Mouse (Mus musculus): ENCODE measurements at regions not wholly inside any gene's neighbourhood (a gene's known extent, or its start where the extent isn't known, plus 50 kb on each side); places are given as distances from the start of the nearest gene placed in this dataset.
"Not testable (repeated sequence)": the region's sequence is repeated elsewhere in the genome, so short reads cannot be mapped to it uniquely, and the experiment has no call there.

DNA sequence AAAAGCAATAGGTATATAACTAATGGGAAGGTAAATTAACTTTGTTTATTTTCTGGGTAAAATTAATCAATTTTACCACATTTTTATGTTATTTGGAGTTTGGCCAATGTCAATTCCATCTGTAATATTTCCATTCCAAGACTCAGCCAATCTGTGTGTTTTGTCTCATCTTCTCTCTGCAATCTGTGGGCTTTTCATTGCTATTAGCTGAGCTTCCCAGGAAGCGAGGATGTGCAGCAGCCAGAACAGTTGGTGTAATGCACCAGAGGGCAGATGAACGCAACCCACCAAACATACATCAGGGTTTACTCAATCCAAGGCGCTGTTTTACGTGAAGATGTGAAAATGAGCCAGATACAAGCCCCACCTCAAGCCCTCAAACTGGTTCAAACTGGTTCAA is 88.9 kb upstream of the Ifngr1 start:
- no peaks in the 10 kb centered on the region for H3K4me1 ChIP-seq
- WGBS, result 87% methylated on average over 4 of the region's 4 CpGs
- no peak overlapping the region for H3K4me2 ChIP-seq
- H3K27me3 ChIP-seq, result peaks cover 9% of the 10 kb centered on the region; the same call in 1 of the 2 replicates
- 0 out of 2 replicates have a peak, but pooled peaks cover 2% of the 10 kb centered on the region for H3K9me3 ChIP-seq
- no peak overlapping the region for H3K9ac ChIP-seq
- no peak overlapping the region for H3K27ac ChIP-seq
- no peaks in the 10 kb centered on the region for H3K36me3 ChIP-seq (replicated peaks)
- no peak for ATAC-seq (ENCODE audit: low FRiP score)
- H3K4me3 ChIP-seq (replicated peaks), result no peak overlapping the region

DNA sequence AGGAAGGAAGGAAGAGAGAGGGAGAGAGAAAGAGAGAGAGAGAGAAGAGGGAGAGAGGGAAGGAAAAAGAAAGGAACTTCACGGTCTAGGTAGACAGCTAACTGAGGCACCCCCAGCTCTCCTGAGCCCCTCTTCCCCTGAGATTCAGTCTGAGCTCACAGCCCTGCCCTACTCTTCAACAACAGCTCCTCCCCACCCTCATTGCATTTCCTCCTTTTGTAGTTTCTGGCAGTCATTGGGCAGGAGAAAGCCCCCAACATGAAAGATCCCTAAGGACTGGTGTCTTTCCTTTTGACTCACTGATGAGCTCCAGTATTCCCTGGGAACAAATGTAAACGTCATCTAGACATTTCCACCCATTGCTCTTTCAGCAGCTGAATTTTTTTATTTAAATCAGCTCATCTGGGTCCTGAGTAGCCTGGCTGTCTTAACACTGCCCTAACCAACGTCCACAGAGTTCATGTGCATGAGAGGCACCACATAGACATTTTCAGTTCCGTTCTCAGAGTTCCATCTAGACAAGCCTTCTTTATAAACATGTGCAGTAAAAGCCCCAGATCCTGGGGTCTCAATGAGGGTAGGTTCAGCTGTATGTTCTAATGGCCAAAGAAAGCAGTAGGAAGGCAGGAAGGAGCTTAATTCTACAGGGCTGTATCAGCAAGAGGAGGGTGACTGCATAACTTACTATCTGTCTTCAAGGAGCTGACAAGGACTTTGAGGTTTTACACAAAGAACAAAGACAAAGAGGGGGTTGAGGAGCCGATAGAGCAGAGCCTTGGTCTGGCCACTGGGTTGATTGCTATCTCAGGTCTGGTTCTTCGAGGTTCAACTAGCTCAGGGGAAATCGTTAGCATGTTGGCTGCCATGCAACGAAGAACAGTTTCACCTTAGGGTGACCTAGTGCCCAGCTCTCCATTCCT is 87.6 kb upstream of the Ifngr1 start:
- WGBS, result 74% methylated on average over 8 of the region's 8 CpGs
- Histone ChIP-seq H3K27me3 (peaks cover 9% of the 10 kb centered on the region; the same call in 1 of the 2 replicates), H3K4me3 (replicated peaks) (no peak overlapping the region), H3K9ac (no peak overlapping the region), H3K27ac (no peak overlapping the region), H3K9me3 (0 out of 2 replicates have a peak, but pooled peaks cover 2% of the 10 kb centered on the region), H3K4me2 (no peak overlapping the region), H3K36me3 (replicated peaks) (no peaks in the 10 kb centered on the region), H3K4me1 (no peaks in the 10 kb centered on the region)
- ATAC-seq (ENCODE audit: low FRiP score), result no peak

DNA sequence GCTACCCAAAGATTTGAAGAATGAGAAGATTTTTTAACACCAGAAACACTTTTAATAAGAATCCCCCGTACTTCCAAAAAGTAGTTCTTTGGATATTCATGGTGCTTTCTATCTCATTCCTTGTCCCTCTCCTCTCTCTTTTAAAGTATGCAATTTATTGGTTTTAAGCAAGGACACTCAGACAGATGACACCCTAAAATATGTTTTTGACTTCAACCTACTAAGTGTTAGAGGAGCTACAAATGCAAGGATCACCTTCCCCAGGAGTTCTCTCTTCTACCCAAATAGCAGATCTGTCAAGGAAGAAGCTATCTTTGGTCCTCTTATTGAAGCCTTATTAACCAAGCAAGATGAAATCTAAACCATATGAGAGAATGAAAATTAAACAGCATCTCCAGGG is 86.6 kb upstream of the Ifngr1 start:
- no peak for ATAC-seq (ENCODE audit: low FRiP score)
- peaks cover 2% of the 10 kb centered on the region for H3K4me1 ChIP-seq
- no peak overlapping the region for H3K9ac ChIP-seq
- 0 out of 2 replicates have a peak, but pooled peaks cover 2% of the 10 kb centered on the region for H3K9me3 ChIP-seq
- H3K4me3 ChIP-seq (replicated peaks), result no peak overlapping the region
- no peak overlapping the region for H3K27ac ChIP-seq
- 94% methylated on average over 1 of the region's 1 CpGs for WGBS
- H3K36me3 ChIP-seq (replicated peaks), result no peaks in the 10 kb centered on the region
- H3K27me3 ChIP-seq, result peaks cover 9% of the 10 kb centered on the region; the same call in 1 of the 2 replicates
- no peak overlapping the region for H3K4me2 ChIP-seq

DNA sequence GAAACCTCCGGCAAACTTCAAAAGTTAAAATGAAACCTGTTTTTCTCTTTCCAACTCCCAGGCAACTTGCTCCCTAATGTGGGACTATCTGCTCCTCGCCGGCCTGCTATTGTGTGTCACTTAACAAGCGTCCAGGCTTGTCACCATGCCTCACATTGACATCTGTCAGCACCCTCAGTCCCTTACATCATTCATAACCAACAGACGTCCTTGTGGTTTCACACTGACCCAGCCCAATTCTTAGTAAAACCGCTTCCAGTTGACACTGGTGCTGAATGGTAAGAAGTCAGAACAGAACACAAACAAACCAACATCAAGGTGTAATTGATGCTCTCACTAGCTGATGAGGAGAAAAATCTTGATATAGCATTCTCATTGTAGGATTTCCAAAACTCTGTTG is 85.8 kb upstream of the Ifngr1 start:
- ATAC-seq (ENCODE audit: low FRiP score), result no peak
- H3K9me3 ChIP-seq, result 0 out of 2 replicates have a peak, but pooled peaks cover 2% of the 10 kb centered on the region
- H3K9ac ChIP-seq, result no peak overlapping the region
- H3K27me3 ChIP-seq, result peaks cover 9% of the 10 kb centered on the region; the same call in 1 of the 2 replicates
- H3K4me3 ChIP-seq (replicated peaks), result no peak overlapping the region
- H3K27ac ChIP-seq, result no peak overlapping the region
- peaks cover 6% of the 10 kb centered on the region for H3K4me1 ChIP-seq
- H3K4me2 ChIP-seq, result no peak overlapping the region
- WGBS, result 91% methylated on average over 6 of the region's 6 CpGs
- H3K36me3 ChIP-seq (replicated peaks), result no peaks in the 10 kb centered on the region

DNA sequence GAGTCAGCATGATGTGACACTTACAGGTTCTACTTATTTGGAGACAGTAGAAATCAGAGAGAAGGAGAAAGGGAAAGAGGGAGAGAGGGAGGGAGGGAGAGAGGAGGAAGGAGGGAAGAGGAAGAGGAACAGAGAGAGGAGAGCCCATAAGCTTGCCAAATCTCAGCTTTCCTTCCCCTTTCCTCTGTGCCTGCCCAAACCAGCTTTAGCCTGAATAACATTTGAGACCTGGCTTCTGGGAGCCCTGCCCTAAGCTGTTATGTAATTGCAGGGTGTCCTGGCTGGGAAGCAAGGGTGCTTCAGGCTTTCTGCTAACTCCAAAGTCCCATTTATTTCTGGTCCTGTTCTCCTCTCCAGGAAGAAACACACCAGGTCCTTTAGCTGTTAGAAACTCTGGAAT is 85.3 kb upstream of the Ifngr1 start:
- Histone ChIP-seq H3K4me1 (peaks cover 9% of the 10 kb centered on the region), H3K9ac (no peak overlapping the region), H3K36me3 (replicated peaks) (no peaks in the 10 kb centered on the region), H3K4me2 (no peak overlapping the region), H3K27ac (no peak overlapping the region), H3K9me3 (0 out of 2 replicates have a peak, but pooled peaks cover 2% of the 10 kb centered on the region), H3K4me3 (replicated peaks) (no peak overlapping the region), H3K27me3 (peaks cover 9% of the 10 kb centered on the region; the same call in 1 of the 2 replicates)
- no peak for ATAC-seq (ENCODE audit: low FRiP score)

DNA sequence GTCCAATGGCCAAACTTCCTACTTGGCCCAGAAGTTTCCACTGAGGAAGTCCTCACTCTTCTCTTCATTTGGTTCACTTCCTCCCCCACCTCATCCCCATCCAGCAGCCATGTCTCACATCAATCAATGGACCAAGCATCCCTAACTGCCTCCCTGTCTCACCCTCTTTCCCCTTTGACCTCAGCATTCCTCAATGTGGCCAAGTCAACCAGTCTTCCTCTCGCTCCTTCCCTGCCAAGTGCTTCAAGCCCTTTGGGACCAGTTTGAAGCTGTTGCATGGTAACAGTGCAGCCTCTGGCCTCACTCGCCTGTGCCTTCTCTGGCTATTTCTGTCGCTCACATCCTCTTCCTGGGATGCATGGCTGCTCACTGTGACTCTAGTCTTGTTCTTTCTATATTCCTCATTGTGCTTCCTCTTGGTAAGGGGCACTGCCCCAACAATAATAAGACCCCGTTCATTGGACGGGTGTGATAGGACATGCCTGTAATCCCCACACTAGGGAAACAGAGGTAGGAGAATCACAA is 83.5 kb upstream of the Ifngr1 start:
- H3K4me1 ChIP-seq, result peaks cover 9% of the 10 kb centered on the region
- no peak overlapping the region for H3K27ac ChIP-seq
- no peak overlapping the region for H3K4me3 ChIP-seq (replicated peaks)
- no peaks in the 10 kb centered on the region for H3K36me3 ChIP-seq (replicated peaks)
- no peak for ATAC-seq (ENCODE audit: low FRiP score)
- H3K9me3 ChIP-seq, result no peaks in the 10 kb centered on the region
- 92% methylated on average over 5 of the region's 5 CpGs for WGBS
- no peak overlapping the region for H3K9ac ChIP-seq
- H3K4me2 ChIP-seq, result no peak overlapping the region
- H3K27me3 ChIP-seq, result peaks cover 9% of the 10 kb centered on the region; the same call in 1 of the 2 replicates

DNA sequence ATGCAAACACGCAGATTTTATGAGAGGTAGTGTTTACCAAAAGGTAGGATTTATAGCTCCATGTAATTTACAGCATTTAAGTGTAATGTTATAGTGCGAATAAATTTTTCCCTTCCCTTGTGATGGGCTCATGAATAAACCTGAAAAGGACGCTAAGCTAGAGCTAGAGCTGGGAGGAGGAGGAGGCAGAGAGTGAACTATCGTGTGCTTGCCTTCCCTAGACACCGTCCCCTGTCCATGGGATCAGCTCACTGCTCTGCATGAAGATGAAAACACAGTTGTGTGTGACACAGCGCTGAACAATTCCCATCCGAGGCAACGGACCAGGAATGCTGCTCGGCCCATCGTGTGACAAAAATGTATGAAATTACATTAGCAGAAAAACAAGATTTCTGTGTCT is 81.7 kb upstream of the Ifngr1 start:
- WGBS, result 65% methylated on average over 10 of the region's 10 CpGs
- H3K4me2 ChIP-seq, result no peak overlapping the region
- peaks cover 9% of the 10 kb centered on the region for H3K4me1 ChIP-seq
- H3K27me3 ChIP-seq, result peaks cover 6% of the 10 kb centered on the region; the same call in 1 of the 2 replicates
- H3K9me3 ChIP-seq, result no peaks in the 10 kb centered on the region
- no peak overlapping the region for H3K9ac ChIP-seq
- no peaks in the 10 kb centered on the region for H3K36me3 ChIP-seq (replicated peaks)
- no peak overlapping the region for H3K27ac ChIP-seq
- ATAC-seq (ENCODE audit: low FRiP score), result no peak
- H3K4me3 ChIP-seq (replicated peaks), result no peak overlapping the region

DNA sequence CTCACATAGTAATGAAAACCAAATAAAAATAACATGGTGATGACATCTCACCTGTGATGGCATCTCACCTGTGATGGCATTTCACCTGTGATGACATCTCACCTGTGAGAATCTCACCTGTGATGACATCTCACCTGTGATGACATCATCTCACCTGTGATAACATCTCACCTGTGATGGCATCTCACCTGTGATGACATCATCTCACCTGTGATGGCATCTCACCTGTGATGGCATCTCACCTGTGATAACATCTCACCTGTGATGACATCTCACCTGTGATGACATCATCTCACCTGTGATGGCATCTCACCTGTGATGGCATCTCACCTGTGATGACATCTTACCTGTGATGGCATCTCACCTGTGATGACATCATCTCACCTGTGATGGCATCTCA is 77.4 kb upstream of the Ifngr1 start:
- not testable (repeated sequence) for ATAC-seq (ENCODE audit: low FRiP score); H3K27me3 ChIP-seq; H3K4me1 ChIP-seq; H3K9me3 ChIP-seq; H3K4me2 ChIP-seq; H3K27ac ChIP-seq; H3K4me3 ChIP-seq (replicated peaks); H3K36me3 ChIP-seq (replicated peaks); H3K9ac ChIP-seq

DNA sequence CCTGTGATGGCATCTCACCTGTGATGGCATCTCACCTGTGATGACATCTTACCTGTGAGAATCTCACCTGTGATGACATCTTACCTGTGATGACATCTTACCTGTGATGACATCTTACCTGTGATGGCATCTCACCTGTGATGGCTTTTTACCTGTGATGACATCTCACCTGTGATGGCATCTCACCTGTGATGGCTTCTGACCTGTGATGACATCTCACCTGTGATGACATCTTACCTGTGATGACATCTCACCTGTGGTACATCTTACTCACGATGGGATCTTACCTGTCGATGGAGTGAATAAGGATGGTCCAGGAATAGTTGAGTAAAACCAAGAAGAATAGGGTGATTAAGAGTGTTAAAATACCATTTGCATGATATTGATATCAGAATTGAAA is 76.9 kb upstream of the Ifngr1 start:
- H3K4me2 ChIP-seq, result no peak overlapping the region
- no peak overlapping the region for H3K9ac ChIP-seq
- no peak overlapping the region for H3K27ac ChIP-seq
- no peaks in the 10 kb centered on the region for H3K27me3 ChIP-seq
- 97% methylated on average over 2 of the region's 2 CpGs for WGBS
- no peak overlapping the region for H3K4me3 ChIP-seq (replicated peaks)
- H3K9me3 ChIP-seq, result no peaks in the 10 kb centered on the region
- ATAC-seq (ENCODE audit: low FRiP score), result no peak
- H3K4me1 ChIP-seq, result peaks cover 9% of the 10 kb centered on the region
- no peaks in the 10 kb centered on the region for H3K36me3 ChIP-seq (replicated peaks)

DNA sequence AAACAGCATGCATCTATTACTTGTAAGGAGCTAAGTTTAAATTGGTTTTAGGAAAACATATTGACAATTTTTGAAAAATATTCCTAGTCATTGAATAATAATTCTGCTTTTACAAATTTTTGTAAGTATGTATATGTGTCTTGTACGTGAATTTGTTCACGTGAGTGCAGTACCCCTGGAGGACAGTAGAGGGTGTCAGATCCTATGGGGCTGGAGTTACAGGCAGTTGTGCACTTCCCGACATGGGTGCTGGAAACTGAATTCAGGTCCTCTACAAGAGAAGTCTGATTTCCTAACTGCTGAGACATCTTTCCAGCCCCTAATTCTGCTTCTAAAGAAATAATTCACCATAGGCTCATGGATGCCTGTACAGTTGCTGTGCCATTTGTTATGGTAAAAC is 75.7 kb upstream of the Ifngr1 start:
- Histone ChIP-seq H3K36me3 (replicated peaks) (no peaks in the 10 kb centered on the region), H3K27ac (no peak overlapping the region), H3K9ac (no peak overlapping the region), H3K9me3 (no peaks in the 10 kb centered on the region), H3K4me2 (no peak overlapping the region), H3K27me3 (no peaks in the 10 kb centered on the region), H3K4me1 (peaks cover 2% of the 10 kb centered on the region; the same call in 1 of the 2 replicates), H3K4me3 (replicated peaks) (no peak overlapping the region)
- 86% methylated on average over 3 of the region's 3 CpGs for WGBS
- ATAC-seq (ENCODE audit: low FRiP score), result no peak

DNA sequence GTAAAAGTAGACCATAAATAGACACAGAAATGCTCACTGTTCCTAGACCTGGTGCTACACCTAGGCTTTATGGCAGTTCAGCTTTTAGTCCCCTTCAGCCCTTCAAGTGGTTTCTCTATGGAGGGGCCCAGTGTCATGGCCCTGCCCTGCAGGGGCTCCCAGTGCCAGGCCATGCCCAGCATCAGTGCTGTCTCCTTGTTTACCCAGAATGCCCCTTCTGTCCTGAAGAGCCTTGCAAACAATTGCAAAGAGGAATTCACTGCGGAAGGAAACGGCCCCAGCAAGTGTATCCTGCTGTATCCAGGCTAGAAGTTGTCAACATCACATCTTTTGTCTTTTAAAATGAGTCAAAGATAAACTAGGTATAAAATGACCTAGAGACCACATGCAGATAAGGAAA is 74.7 kb upstream of the Ifngr1 start:
- Histone ChIP-seq H3K27me3 (no peaks in the 10 kb centered on the region), H3K9ac (no peak overlapping the region), H3K4me1 (no peaks in the 10 kb centered on the region), H3K36me3 (replicated peaks) (no peaks in the 10 kb centered on the region), H3K27ac (no peak overlapping the region), H3K4me3 (replicated peaks) (no peak overlapping the region), H3K9me3 (no peaks in the 10 kb centered on the region), H3K4me2 (no peak overlapping the region)
- WGBS, result 84% methylated on average over 2 of the region's 2 CpGs
- no peak for ATAC-seq (ENCODE audit: low FRiP score)

DNA sequence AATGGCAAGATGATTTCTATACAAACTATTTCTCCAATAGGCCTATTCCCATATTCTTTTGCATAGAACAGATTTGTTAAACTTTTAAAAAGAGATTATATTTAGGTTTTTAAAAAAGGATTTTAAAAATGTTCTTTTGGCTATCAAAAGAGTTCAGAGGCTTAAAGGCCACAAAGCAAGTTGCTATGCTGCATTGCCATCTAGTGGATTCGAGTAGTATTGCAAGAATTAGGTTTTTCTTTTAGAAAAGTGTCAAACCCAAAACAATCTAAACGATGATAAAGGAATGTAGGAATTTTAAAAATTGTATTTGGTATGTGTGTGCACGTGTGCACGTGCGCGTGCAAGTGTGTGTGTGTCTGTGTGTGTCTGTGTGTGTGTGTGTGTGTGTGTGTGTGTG is 73.0 kb upstream of the Ifngr1 start:
- Histone ChIP-seq H3K4me2 (no peak overlapping the region), H3K9me3 (no peaks in the 10 kb centered on the region), H3K9ac (no peak overlapping the region), H3K4me1 (no peaks in the 10 kb centered on the region), H3K27me3 (no peaks in the 10 kb centered on the region), H3K4me3 (replicated peaks) (no peak overlapping the region), H3K27ac (no peak overlapping the region), H3K36me3 (replicated peaks) (no peaks in the 10 kb centered on the region)
- WGBS, result 16% methylated on average over 6 of the region's 6 CpGs
- no peak for ATAC-seq (ENCODE audit: low FRiP score)

DNA sequence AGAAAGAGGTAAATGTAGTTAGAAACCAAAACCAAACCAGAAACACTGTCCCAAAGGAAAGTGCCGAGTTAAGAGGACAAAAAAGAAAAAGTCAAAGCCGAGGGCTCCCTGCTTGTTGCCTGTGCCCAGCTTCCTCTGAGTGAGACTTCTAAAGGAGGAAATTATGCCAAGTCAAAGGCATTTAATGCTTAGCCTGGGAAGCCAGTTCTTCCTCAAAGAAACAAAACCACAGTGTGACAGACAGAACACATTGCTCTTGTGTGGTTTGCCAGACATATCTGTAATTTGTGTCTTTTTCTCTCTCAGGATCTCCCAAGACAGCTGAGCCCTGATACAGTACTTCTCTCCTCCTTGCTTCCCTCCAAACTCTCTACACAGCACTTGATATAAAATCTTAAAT is 69.6 kb upstream of the Ifngr1 start:
- H3K9me3 ChIP-seq, result no peaks in the 10 kb centered on the region
- no peak overlapping the region for H3K4me3 ChIP-seq (replicated peaks)
- no peak for ATAC-seq (ENCODE audit: low FRiP score)
- H3K27ac ChIP-seq, result no peak overlapping the region
- 75% methylated on average over 2 of the region's 2 CpGs for WGBS
- H3K9ac ChIP-seq, result no peak overlapping the region
- H3K4me2 ChIP-seq, result no peak overlapping the region
- no peaks in the 10 kb centered on the region for H3K4me1 ChIP-seq
- H3K27me3 ChIP-seq, result no peaks in the 10 kb centered on the region
- no peaks in the 10 kb centered on the region for H3K36me3 ChIP-seq (replicated peaks)
